Mouse (Mus musculus) liver, embryonic 15.5 days (tissue): Measurements from ENCODE around the gene Chmp5. TPM values are rescaled to one million over a fixed set of nuclear protein-coding genes. Genes with fewer than 3 reads are reported as not detected.

Source experiments
- ATAC-seq: fragments of 200-750 bp; cut with Nextera tagmentation; 2 replicates; pipeline ENCODE4 v1.8.0; 2017; ENCODE audit warnings: moderate number of reproducible peaks, mild to moderate bottlenecking, moderate library complexity; ENCODE audit not compliant: insufficient read depth
- H3K27ac ChIP-seq: fragments of 300-500 bp; sonication (generic); replicated peaks from 2 replicates; pipeline ENCODE4 v1.5.1; 2015; ENCODE audit warnings: mild to moderate bottlenecking, inconsistent platforms
- H3K27me3 ChIP-seq: fragments of 300-500 bp; sonication (generic); 2 replicates; pipeline ENCODE4 v1.6.1; 2015; ENCODE audit warnings: mild to moderate bottlenecking, inconsistent platforms
- H3K36me3 ChIP-seq: fragments of 300-500 bp; sonication (generic); replicated peaks from 2 replicates; pipeline ENCODE4 v1.6.1; 2015; ENCODE audit warnings: moderate library complexity, mild to moderate bottlenecking, inconsistent platforms
- H3K4me1 ChIP-seq: fragments of 300-500 bp; sonication (generic); replicated peaks from 2 replicates; pipeline ENCODE4 v1.6.1; 2015; ENCODE audit warnings: inconsistent platforms
- H3K4me2 ChIP-seq: fragments of 300-500 bp; sonication (generic); 2 replicates; pipeline ENCODE4 v1.6.1; 2015; ENCODE audit warnings: moderate library complexity, mild to moderate bottlenecking, inconsistent platforms
- H3K4me3 ChIP-seq: fragments of 300-500 bp; sonication (generic); replicated peaks from 2 replicates; pipeline ENCODE4 v1.5.1; 2015; ENCODE audit warnings: mild to moderate bottlenecking, inconsistent platforms
- H3K9ac ChIP-seq: fragments of 300-500 bp; sonication (generic); 2 replicates; pipeline ENCODE4 v1.6.1; 2015; ENCODE audit warnings: moderate library complexity, mild to moderate bottlenecking, inconsistent platforms
- H3K9me3 ChIP-seq: fragments of 300-500 bp; sonication (generic); replicated peaks from 2 replicates; pipeline ENCODE4 v1.6.1; 2016; ENCODE audit warnings: inconsistent platforms
- WGBS: fragments of 180-500 bp; shearing (Covaris S2); methylation state at CpG from one replicate; pipeline ENCODE4 v1.1.7; 2015; ENCODE audit warnings: mixed read lengths; ENCODE audit not compliant: insufficient replicate concordance; 5-methylcytosine and 5-hydroxymethylcytosine counted together
- polyA plus RNA-seq: library from polyadenylated mRNA; unstranded; fragments of >200 nt; fragmentation: Nextera tagmentation; extraction: Ambion mirVana; gene quantifications from 2 replicates; pipeline ENCODE4 v1.2.1, GENCODE M21; 2015

Gene Chmp5
- polyA plus RNA-seq, 1 experiment from 2014 or later: 42.4 TPM

DNA sequence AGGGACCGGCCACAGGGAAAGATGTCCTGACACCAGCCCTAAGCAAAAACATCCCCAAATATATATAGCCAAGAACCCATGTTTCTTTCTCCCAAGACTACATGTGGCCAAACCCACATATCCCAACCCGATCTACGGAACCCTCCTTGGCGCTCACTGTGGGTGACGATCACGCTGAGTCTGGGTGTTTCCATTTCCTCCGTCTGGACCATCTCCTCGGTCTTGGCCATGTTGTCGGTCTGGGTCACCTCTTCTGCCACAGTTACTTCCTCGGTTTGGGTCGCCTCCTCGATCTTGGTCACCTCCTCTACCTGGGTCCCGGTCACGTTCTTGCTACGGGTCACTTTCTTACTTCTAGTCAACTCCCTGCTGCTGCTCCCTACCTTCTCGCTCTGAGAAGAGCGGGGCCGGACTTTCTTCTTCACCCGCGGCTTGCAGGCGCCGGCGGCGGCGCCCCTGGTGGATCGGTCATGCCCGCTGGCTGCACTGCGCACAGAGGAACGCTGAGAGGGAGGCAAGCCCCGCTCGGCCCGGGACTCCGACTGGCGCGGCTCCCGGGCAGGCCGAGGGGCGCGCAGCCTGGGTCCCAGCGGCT lies 545 bp upstream of the Chmp5 start:
- Histone ChIP-seq H3K36me3 (peaks cover 53% of the 10 kb centered on the region), H3K4me1 (peaks cover 45% of the 10 kb centered on the region)
- WGBS: under 1% methylated on average over 40 of the region's 40 CpGs

DNA sequence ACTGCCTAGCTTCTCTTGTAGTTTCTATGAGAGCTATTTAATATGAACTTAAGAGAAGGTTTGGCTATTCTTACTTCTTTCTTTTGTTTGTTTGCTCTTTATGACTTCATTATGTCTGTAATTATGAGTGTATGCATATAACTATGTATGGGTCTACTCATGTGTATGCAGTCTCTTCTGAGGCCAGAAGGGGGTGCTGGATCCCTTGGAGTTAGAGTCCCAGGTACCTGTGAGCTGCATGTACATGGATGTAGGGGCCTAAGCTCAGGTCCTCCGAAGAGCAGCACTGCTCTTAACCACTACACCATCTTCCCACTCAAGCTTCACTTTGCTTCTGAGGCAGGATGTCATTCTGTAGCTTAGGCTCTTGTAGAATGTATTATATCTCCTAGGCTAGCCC lies 5.3 kb downstream of the Chmp5 start:
- H3K9ac ChIP-seq: no peak overlapping the region
- peaks cover 14% of the 10 kb centered on the region for H3K4me1 ChIP-seq
- H3K36me3 ChIP-seq: peaks cover 68% of the 10 kb centered on the region
- H3K4me3 ChIP-seq: no peak overlapping the region
- no peak for ATAC-seq
- H3K27me3 ChIP-seq: no peaks in the 10 kb centered on the region
- no peak overlapping the region for H3K4me2 ChIP-seq
- no peak overlapping the region for H3K27ac ChIP-seq
- no peaks in the 10 kb centered on the region for H3K9me3 ChIP-seq
- WGBS: 64% methylated on average over 1 of the region's 1 CpGs

More for the DNA sequence above, 545 bp upstream of the Chmp5 start:
- peak overlapping the region; percentile 96 for H3K9ac ChIP-seq
- peak overlapping the region; percentile 92 for H3K27ac ChIP-seq
- peak overlapping the region; percentile 90 for H3K4me3 ChIP-seq
- ATAC-seq: peak; percentile 49
- H3K9me3 ChIP-seq: no peaks in the 10 kb centered on the region
- peak overlapping the region; percentile 81 for H3K4me2 ChIP-seq
- no peaks in the 10 kb centered on the region for H3K27me3 ChIP-seq

DNA sequence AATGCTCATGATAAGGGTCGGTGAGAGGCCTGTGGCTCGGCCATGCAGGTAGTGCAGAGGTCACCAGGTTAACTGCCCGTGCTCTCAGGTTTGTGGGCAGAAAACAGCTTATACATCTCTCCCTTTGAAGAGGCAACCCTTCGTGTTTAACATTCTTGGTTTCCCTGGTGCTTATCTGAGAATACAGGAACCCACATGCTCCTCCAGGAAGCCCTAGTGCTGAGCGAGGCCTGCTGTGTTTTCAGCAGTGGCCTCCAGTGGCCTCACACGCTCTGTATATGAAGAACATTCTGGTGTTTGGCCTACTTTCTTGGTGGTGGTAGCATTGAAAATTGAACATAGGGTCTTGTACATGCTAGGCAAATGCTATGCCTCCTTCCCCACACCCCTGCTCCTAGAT lies 7.7 kb downstream of the Chmp5 start:
- no peak overlapping the region for H3K27ac ChIP-seq
- ATAC-seq: no peak
- H3K9ac ChIP-seq: no peak overlapping the region
- peaks cover 4% of the 10 kb centered on the region; the same call in 1 of the 2 replicates for H3K4me1 ChIP-seq
- H3K4me3 ChIP-seq: no peak overlapping the region
- H3K4me2 ChIP-seq: no peak overlapping the region
- no peaks in the 10 kb centered on the region for H3K9me3 ChIP-seq
- peaks cover 84% of the 10 kb centered on the region for H3K36me3 ChIP-seq
- WGBS: 30% methylated on average over 6 of the region's 6 CpGs
- H3K27me3 ChIP-seq: no peaks in the 10 kb centered on the region

DNA sequence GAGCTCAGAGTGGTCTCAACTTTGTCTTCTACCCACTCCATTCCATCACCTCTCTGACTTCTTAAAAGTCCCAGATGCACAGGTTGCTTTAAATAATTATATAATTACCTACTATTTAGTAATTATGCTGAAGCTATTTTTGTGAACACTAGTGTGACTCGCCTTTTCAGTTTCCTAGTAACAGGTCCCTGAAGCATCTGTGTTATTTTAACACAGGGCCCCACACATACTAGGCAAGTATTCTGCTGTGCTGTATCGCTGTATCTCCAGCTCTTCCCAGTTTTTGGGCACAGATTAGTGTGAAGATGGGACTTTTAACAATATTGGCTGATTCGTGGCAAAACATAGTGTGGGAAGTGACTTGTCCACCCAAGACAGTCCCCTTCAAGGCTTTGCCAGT lies 15.3 kb downstream of the Chmp5 start:
- H3K36me3 ChIP-seq: peaks cover 80% of the 10 kb centered on the region

DNA sequence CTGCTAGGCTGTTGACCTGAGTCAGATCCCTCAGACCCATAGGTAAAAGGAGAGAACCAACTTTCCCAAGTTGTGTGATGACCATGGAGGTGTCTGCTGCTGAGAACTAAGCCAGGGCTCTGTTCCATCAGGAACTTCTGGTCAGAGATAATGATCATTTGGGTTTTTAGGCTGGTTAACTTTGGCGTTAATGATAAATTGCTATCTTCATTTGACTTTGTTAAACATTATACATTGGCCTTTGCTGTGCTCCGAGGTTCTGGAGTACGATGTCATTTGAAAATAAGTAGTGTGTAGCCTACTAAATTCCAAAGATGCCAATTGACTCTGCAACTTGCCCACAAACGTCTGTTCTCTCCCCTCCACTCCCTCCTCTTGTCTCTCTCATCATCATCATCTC lies 21.0 kb downstream of the Chmp5 start:
- Histone ChIP-seq H3K27me3 (no peaks in the 10 kb centered on the region), H3K4me3 (no peak overlapping the region), H3K9me3 (no peaks in the 10 kb centered on the region), H3K4me1 (peaks cover 40% of the 10 kb centered on the region), H3K36me3 (peaks cover 36% of the 10 kb centered on the region), H3K27ac (no peak overlapping the region; the same call in 1 of the 2 replicates), H3K4me2 (peak overlapping the region; percentile 91; the same call in 1 of the 2 replicates), H3K9ac (no peak overlapping the region)
- 64% methylated on average over 4 of the region's 4 CpGs for WGBS
- no peak for ATAC-seq

More for the DNA sequence above, 15.3 kb downstream of the Chmp5 start:
- WGBS: 70% methylated on average over 3 of the region's 3 CpGs
- Histone ChIP-seq H3K4me2 (no peak overlapping the region), H3K27ac (no peak overlapping the region), H3K9ac (no peak overlapping the region), H3K4me3 (no peak overlapping the region), H3K9me3 (no peaks in the 10 kb centered on the region), H3K4me1 (no peaks in the 10 kb centered on the region), H3K27me3 (no peaks in the 10 kb centered on the region)
- ATAC-seq: no peak

DNA sequence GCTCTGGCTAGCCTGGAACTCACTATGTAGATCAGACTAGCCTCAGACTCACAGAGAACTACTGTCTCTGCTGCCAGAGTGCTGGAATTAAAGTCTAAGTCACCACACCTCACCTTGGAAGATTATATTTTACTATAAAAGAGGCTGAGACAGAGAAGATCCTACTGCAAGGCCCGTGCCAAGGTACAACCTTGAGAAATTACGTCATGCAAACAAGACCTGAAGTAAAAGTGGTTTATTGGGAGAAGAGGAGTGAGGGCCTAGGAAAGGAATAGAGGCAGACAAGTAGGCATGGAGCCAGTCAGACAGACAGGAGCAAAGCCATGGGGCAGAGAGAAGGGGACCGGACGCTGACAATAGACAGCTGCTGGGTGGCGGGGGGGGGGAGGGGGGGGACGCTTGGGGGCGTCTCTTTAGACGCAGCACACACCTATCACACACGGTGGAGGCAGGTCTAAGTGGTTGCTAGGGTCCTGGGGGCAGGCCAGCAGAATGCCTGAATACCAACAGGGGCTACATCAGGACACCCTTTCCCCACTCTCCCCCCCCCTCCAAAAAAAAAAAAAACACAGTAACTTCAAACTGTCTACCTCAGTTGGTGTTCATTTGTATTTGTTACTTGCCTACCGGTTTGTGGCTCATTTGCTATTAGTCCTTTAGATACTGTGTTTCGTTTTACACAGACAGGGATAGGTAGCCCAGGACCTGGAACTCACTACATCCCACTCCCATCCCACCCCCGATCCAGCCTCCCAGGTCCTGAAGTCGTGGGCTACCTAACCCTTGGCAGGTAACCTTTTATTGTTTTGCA lies 21.8 kb downstream of the Chmp5 start:
- H3K9me3 ChIP-seq: no peaks in the 10 kb centered on the region
- peaks cover 33% of the 10 kb centered on the region for H3K36me3 ChIP-seq
- peak overlapping the region; percentile 82 for H3K9ac ChIP-seq
- no peaks in the 10 kb centered on the region for H3K27me3 ChIP-seq
- H3K4me3 ChIP-seq: peak overlapping the region; percentile 89
- peak overlapping the region; percentile 93 for H3K27ac ChIP-seq
- H3K4me1 ChIP-seq: peaks cover 45% of the 10 kb centered on the region
- ATAC-seq: no peak; the same call in 1 of the 2 replicates
- 14% methylated on average over 9 of the region's 13 CpGs for WGBS
- peak overlapping the region; percentile 91 for H3K4me2 ChIP-seq

DNA sequence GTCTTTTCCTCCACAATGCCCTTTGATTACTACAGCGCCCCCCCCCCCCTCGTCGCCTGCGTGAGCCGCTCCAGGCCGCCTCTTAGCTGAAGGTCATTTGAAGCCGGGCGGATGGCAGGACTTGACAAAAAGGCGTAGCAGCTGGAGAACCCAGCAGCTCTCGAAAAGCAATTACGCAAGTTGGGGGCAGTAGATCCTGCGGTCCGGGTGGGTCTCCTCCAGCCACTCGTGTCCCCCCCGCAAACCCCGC lies 22.3 kb downstream of the Chmp5 start:
- Histone ChIP-seq H3K4me3 (peak overlapping the region; percentile 89), H3K4me1 (peaks cover 45% of the 10 kb centered on the region), H3K4me2 (peak overlapping the region; percentile 91), H3K27me3 (no peaks in the 10 kb centered on the region), H3K9me3 (no peaks in the 10 kb centered on the region), H3K36me3 (peaks cover 31% of the 10 kb centered on the region), H3K27ac (peak overlapping the region; percentile 93), H3K9ac (peak overlapping the region; percentile 82)
- ATAC-seq: peak; percentile 32
- under 1% methylated on average over 15 of the region's 16 CpGs for WGBS

DNA sequence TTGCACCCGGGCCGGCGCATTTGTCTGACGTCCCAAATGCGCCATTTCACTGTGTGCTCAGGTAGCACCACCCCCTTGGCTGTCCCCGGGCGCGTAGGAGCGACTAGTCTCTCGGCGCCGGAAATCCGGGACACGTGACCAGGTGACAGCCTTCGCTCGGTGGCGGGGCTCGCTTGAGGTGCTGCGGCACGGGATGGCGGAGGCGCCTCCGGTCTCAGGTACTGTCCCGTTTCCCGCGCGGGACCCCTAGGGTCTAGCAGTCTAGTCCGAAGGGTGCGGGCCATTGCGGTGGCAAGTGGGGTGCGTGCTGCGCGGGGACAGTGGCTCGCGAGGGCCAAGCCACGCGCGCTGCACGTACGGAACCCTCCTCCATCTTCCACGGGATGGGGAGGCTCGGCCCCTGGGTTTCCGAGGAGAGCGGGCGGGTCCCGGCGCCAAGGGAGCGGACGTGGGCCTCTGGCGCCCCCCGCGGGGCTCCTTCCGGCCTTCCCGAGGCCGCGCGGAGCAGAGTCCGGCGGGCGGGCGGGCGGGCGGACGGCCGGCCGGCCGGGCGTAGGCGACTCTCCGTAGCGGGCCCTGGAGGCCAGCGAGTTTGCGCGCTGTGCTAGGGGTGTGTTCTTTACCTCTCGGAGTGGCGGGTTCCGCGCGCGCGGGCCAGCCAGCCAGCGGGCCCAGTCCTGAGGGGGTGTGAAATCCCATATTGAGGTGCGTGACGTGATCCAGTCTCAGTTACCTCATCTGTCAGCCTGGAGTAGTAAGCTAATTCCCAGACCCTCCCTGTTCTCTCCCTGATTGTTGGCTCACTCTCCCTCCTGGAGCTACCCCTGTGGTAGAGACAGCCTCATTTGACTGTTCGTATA lies 22.9 kb downstream of the Chmp5 start, which contains the start of gene Nfx1:
Nfx1 (plus strand) TSS at position 65 of the 860 bp plus-strand sequence.
- H3K36me3 ChIP-seq: peaks cover 30% of the 10 kb centered on the region
- peaks cover 45% of the 10 kb centered on the region for H3K4me1 ChIP-seq
- peak within 1 kb of the TSS; percentile 89 for H3K4me3 ChIP-seq
- peak within 1 kb of the TSS; percentile 91 for H3K4me2 ChIP-seq
- WGBS: under 1% methylated on average over 85 of the region's 85 CpGs
- H3K27me3 ChIP-seq: no peaks in the 10 kb centered on the region
- ATAC-seq: peak; percentile 94
- peak within 1 kb of the TSS; percentile 82 for H3K9ac ChIP-seq
- no peaks in the 10 kb centered on the region for H3K9me3 ChIP-seq
- peak within 1 kb of the TSS; percentile 93 for H3K27ac ChIP-seq

DNA sequence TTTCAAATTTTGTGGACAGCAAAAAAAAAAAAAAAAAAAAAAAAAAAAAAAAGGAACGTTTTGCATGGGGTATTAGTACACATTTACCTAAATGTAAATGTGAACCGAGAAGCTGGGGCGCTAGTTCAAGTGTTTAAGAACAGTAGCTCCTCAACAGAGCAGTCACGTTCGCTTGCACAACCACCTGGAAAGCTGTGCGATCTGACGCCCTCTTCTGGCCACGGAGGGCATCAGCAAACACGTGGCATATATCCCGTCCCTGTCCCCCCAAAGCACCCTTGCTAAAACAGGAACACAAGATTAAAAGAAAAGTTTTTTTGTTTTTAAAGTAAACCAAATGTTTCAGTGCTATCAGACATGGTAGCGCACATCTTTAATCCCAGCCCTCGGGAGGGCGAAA lies 23.5 kb downstream of the Chmp5 start:
- ATAC-seq: no peak
- Histone ChIP-seq H3K4me2 (peak overlapping the region; percentile 91), H3K36me3 (peaks cover 31% of the 10 kb centered on the region), H3K4me3 (peak overlapping the region; percentile 89), H3K27me3 (no peaks in the 10 kb centered on the region), H3K27ac (peak overlapping the region; percentile 93), H3K9me3 (no peaks in the 10 kb centered on the region), H3K9ac (peak overlapping the region; percentile 82), H3K4me1 (peaks cover 45% of the 10 kb centered on the region)
- WGBS: 18% methylated on average over 13 of the region's 13 CpGs

- WGBS: 80% methylated on average over 1 of the region's 1 CpGs
- Histone ChIP-seq H3K9ac (no peak overlapping the region), H3K27me3 (no peaks in the 10 kb centered on the region), H3K4me2 (no peak overlapping the region), H3K9me3 (no peaks in the 10 kb centered on the region), H3K4me3 (no peak overlapping the region), H3K36me3 (peaks cover 41% of the 10 kb centered on the region), H3K4me1 (peaks cover 44% of the 10 kb centered on the region), H3K27ac (no peak overlapping the region; the same call in 1 of the 2 replicates)
- no peak for ATAC-seq
Measured at GRCm38 (mm10) chr4:40974011-40974410, 25.8 kb downstream of the Chmp5 start.

DNA sequence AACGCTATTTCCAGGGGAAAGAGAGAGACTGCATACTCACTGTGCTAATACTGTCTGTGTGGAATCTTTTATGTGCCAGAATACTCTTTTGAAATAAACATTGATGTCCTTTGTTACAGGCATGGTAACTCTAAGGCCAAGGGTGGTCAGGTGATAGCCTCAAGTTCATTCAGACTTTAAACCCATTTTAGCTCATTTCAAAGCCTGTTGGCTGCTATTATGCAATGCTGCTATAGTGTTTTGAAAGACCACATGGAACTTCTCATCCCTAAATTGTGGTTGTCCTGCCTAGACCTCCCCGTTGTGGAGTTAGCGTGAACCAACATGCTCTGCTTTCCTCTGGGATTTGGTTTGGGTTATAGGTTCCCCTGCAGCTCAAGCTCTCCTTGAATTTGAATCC lies 27.5 kb downstream of the Chmp5 start:
- H3K27me3 ChIP-seq: no peaks in the 10 kb centered on the region
- H3K4me3 ChIP-seq: no peak overlapping the region
- H3K27ac ChIP-seq: no peak overlapping the region
- ATAC-seq: no peak
- H3K9ac ChIP-seq: no peak overlapping the region
- WGBS: 78% methylated on average over 3 of the region's 3 CpGs
- no peak overlapping the region for H3K4me2 ChIP-seq
- no peaks in the 10 kb centered on the region for H3K9me3 ChIP-seq
- peaks cover 30% of the 10 kb centered on the region for H3K4me1 ChIP-seq
- H3K36me3 ChIP-seq: peaks cover 56% of the 10 kb centered on the region
